Mouse (Mus musculus) megakaryocyte, embryonic 14.5 days (primary cell): ENCODE measurements at regions not wholly inside any gene's neighbourhood (a gene's known extent, or its start where the extent isn't known, plus 50 kb on each side); places are given as distances from the start of the nearest gene placed in this dataset.

Experiments used
- FLI1 ChIP-seq: IDR thresholded peaks from 2 replicates; pipeline ENCODE4 v1.6.1; 2012; ENCODE audit warnings: low read length, inconsistent platforms, mixed read lengths
- GATA1 ChIP-seq: IDR thresholded peaks from 3 replicates; pipeline ENCODE4 v1.6.1; 2012; ENCODE audit warnings: mixed read lengths, low read length, inconsistent platforms, borderline replicate concordance

DNA sequence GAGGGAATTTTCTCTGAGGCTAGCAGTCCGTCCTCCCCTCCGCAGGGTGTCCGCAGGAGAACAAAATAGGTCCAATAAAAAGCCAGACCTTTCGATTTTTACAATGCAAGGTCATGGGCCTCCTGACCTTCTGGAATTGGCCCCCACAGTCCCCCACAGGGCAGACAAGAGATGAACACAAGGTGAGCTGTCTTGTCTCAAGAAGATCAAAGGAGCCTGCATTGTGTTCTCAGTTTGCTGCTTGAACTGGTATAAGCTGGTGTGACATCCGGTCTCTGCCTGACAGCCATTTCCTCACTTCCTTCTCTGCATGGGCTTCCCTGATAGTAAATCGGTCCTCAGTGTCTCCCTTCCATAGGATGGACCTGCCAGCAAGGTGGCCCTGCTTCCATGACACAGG is 425.5 kb downstream of the Cd83 start:
- TF ChIP-seq GATA1 (no peak), FLI1 (no peak)
